Mouse (Mus musculus) ovary, adult 18-20 months (tissue): ENCODE data around the gene Zbtb26.

ENCODE experiments used
- DNase-seq: peaks from one replicate; pipeline ENCODE4 v3.0.0; 2022; ENCODE audit warnings: low spot score, mixed read lengths

Gene Zbtb26

GRCm38 (mm10) chr2:37442611-37443591 lies at the start of gene Zbtb26, which contains the start of the genes Zbtb6 and Rabgap1:
TSS of gene Zbtb26 (minus strand) at chr2:37443135.
TSS of gene Zbtb6 (minus strand) at chr2:37443171.
TSS of gene Rabgap1 (plus strand) at chr2:37443279.
- DNase-seq: peak; percentile 93

GRCm38 (mm10) chr2:37488956-37489355 lies 46.0 kb upstream of the Zbtb26 start:
- no peak for DNase-seq

DNA sequence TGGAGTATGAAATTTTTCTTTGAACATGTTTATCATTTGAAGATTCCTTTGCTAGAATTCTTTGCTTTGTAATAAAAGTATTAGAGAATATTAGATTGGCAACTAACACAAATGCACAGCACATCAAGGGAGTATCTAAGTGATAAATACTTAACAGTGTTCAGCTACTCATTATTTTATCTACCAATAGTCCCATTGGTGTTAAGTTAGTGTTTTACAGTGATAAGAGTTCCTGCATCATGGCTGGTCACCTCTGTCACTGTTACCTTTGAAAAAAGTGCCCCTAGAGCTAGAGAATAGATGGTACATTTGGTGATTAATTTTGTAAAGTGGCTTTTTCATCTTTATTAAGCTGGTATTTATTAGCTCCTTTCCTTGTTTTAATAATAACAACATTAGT lies 43.5 kb upstream of the Zbtb26 start:
- DNase-seq: no peak

DNA sequence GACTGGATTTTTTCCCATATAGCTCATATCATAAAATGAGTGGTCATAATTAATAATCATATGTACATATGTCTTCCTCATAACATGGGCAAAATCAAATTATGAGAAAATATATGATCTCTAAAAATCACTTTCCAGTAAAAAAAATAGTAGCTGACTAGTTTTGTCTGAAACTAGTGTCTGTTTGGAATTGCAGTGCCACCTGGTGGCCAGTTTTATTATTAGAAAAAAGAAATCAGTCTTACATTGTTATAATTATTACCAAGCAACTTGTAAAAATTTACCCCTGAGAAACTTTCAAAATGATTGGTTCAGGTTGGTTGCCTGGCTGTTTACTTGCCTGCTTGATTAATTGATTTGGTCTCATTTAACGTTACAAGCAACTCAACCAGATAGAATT lies 42.4 kb upstream of the Zbtb26 start:
- DNase-seq: no peak

- DNase-seq: no peak
These were observed 41.2 kb upstream of the Zbtb26 start for GRCm38 (mm10) chr2:37484165-37484564.

GRCm38 (mm10) chr2:37480039-37480438 lies 37.1 kb upstream of the Zbtb26 start:
- no peak for DNase-seq

DNA sequence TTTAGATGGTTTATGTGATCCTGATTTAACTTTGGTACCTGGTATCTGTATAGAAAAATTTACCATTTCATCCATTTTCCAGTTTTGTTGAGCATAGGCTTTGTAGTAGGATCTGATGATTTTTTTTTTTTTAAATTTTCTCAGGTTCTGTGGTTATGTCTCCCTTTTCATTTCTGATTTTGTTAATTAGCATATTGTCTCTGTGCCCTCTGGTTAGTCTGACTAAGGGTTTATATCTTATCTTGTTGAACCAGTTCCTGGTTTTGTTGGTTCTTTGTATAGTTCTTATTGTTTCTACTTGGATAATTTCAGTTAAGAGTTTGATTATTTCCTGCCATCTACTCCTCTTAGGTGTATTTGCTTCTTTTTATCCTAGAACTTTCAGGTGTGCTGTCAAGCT lies 36.6 kb upstream of the Zbtb26 start:
- DNase-seq: no peak

GRCm38 (mm10) chr2:37466266-37466665 lies 23.3 kb upstream of the Zbtb26 start:
- no peak for DNase-seq

DNA sequence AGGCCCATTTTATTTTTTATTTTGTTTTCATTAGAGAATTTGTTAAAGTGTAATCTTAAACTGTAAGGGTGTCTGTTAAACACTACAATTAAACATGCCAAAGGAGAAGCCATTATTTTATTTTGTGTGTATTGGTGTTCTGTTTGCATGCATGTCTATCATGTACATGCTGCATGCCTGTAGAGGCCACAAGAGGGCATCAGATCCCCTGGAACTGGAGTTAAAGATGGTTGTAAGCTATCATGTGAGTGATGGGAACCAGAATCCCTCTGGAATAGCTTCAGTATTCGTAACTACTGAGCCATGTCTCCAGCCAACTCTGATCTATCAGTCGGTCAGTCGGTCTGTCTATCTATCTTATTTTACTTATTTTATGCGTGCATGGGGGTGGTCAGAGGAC lies 17.8 kb upstream of the Zbtb26 start:
- no peak for DNase-seq

GRCm38 (mm10) chr2:37452376-37452760 lies 9.4 kb upstream of the Zbtb26 start:
- DNase-seq: no peak

DNA sequence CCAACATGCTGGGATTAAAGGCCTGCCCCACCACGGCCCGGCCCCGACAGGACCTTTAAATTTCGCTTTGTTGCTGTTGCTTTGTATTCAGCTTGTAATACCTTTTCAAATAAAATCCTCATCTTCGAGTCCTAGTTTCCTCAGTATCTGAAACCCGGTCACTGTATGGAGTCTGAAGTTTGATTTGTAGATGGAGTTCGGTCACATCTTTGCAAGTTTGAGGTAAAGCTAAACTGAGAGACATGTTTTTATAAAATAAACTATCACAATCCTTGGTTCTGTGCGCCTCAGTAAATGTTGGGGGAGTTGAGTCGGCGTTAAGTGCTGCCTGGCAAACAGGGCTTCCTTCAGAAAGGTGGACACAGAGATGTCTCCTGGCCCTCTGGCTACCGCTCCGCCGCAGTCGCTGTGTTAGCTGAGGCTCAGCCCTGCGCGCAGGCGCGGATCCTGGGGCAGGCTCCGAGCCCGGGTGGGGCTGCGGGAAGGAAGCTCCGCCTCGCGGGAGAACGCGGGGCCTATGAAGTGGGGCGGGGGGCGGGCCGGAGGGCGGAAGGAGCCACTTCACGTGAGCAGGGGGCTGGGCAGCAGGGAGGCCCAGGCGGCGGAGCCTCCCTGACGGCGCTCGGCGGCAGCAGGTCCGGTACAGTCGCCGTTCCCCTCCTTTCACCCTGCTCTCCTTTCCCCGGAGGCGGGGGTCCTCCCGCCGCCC lies 8.9 kb upstream of the Zbtb26 start:
- peak; percentile 92 for DNase-seq

GRCm38 (mm10) chr2:37431609-37432008 lies 11.3 kb downstream of the Zbtb26 start:
- no peak for DNase-seq

- DNase-seq: peak; percentile 76
These were observed 12.1 kb downstream of the Zbtb26 start for GRCm38 (mm10) chr2:37430593-37431464.

DNA sequence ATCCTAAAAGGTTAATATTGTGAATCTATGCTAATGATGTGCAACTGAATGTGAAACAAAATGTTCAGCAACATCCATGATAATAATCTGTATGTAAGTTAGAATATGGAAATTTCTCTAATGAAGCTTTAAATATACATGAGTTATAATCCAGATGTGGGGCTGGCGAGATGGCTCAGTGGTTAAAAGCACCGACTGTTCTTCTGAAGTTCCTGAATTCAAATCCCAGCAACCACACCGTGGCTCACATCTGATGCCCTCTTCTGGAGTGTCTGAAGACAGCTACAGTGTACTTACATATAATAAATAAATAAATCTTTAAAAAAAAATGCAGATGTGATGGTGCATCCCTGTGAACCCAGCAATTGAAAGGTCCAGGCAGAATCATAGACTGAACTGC lies 19.3 kb downstream of the Zbtb26 start:
- no peak for DNase-seq

- DNase-seq: peak; percentile 95
These were observed 20.3 kb downstream of the Zbtb26 start, which contains the start of gene Rc3h2 for GRCm38 (mm10) chr2:37422306-37423304. TSS of gene Rc3h2 (minus strand) at chr2:37422903.

DNA sequence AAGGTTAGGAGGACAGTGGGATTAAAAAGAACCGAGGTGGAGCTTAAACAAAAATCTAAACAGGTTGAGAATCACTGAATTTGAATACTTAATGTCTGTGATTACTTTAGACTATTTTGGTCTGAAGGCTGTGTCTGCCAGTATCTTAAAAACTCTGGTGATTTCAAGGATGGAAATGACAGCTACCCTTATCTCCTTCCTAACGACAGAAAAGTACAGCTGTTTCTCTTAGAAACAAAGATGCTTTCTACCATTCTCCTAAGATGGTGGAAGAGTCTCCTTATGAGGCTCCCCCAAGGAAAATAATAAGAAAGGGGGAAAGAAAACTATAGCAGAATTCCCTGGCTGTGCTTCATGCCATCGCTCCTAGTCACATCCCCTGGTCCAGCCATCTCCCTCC lies 21.0 kb downstream of the Zbtb26 start:
- DNase-seq: no peak

DNA sequence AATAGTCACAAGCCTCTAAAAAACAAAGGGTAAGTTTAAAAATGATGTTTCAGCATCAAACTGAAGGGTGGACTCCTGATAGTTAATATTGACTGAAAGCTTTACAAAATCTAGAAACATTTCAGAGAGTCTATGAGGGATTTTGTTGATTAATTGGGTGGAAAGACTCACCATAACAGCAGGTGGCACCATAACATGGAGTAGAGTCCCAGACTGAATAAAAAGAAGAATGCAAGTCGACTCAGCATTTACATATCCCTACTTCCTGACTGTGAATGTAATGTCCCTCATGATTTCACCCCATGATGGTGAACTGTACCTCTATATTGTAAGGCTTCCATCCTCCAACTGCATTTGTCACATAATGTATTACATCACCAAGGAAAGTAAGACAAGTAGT lies 47.4 kb downstream of the Zbtb26 start:
- DNase-seq: no peak

GRCm38 (mm10) chr2:37382921-37383320 lies 60.0 kb downstream of the Zbtb26 start:
- DNase-seq: no peak
